Comparison of ENCODE assay signal across 12 mouse cellular contexts in genomic region chr19:54041029-54041367, GRCm38 (mm10). TPM values are rescaled to one million over a fixed set of nuclear protein-coding genes. Genes with fewer than 3 reads are reported as not detected.
DNase-seq lines count a peak whose midpoint lies in the region; ATAC-seq and TF ChIP-seq lines count a peak whose summit lies in the region.
"Had no signal": no experiment of that assay in that cellular context is flagged by ENCODE, and none has a peak within 500 bp of the region (broad histone marks: within the 10 kb centered on the region; RNA-seq: fewer than 3 reads in every experiment).

No protein-coding gene starts in this region.

- no peak for TF ChIP-seq CTCF in stomach, postnatal 0 days (IDR thresholded peaks at IDR 0.05; ENCODE audit: low read depth)

- TF ChIP-seq EP300 in stomach, postnatal 0 days (optimal IDR thresholded peaks at IDR 0.05): no peak

- H3K4me1 ChIP-seq in neural tube, embryonic 15.5 days: peaks cover 13% of the 10 kb centered on the region
- H3K4me1 ChIP-seq in intestine, embryonic 15.5 days (replicated peaks): peaks cover 13% of the 10 kb centered on the region
- H3K4me1 ChIP-seq in stomach, postnatal 0 days (replicated peaks; ENCODE audit: control insufficient read depth, insufficient read depth): peaks cover 4% of the 10 kb centered on the region; the same call in 1 of the 2 replicates
- peaks cover 15% of the 10 kb centered on the region for H3K4me1 ChIP-seq in hindbrain, embryonic 13.5 days (replicated peaks)

- WGBS in neural tube, embryonic 15.5 days: 33% methylated on average over 5 of the region's 5 CpGs
- 29% methylated on average over 5 of the region's 5 CpGs for WGBS in intestine, embryonic 15.5 days
- WGBS in stomach, postnatal 0 days: 20% methylated on average over 5 of the region's 5 CpGs
- 41% methylated on average over 5 of the region's 5 CpGs for WGBS in hindbrain, embryonic 13.5 days

- peaks cover 6% of the 10 kb centered on the region; the same call in 1 of the 2 replicates for H3K36me3 ChIP-seq in neural tube, embryonic 15.5 days
- H3K36me3 ChIP-seq in intestine, embryonic 15.5 days: no peaks in the 10 kb centered on the region
- no peaks in the 10 kb centered on the region for H3K36me3 ChIP-seq in stomach, postnatal 0 days (ENCODE audit: control insufficient read depth, insufficient read depth, low read length)
- peaks cover 4% of the 10 kb centered on the region for H3K36me3 ChIP-seq in hindbrain, embryonic 13.5 days

- peak overlapping the region; percentile 11; the same call in 1 of the 2 replicates for H3K4me2 ChIP-seq in neural tube, embryonic 15.5 days
- peak overlapping the region; percentile 12 for H3K4me2 ChIP-seq in intestine, embryonic 15.5 days (replicated peaks)
- H3K4me2 ChIP-seq in stomach, postnatal 0 days (replicated peaks; ENCODE audit: low read depth): no peak overlapping the region
- no peak overlapping the region for H3K4me2 ChIP-seq in hindbrain, embryonic 13.5 days
- H3K4me2 ChIP-seq: liver, embryonic 11.5 days; neural tube, embryonic 12.5 days had no signal

- no peak overlapping the region for H3K9ac ChIP-seq in neural tube, embryonic 15.5 days (replicated peaks)
- no peak overlapping the region for H3K9ac ChIP-seq in intestine, embryonic 15.5 days
- no peak overlapping the region for H3K9ac ChIP-seq in stomach, postnatal 0 days (ENCODE audit: low read length)
- no peak overlapping the region for H3K9ac ChIP-seq in hindbrain, embryonic 13.5 days
- H3K9ac ChIP-seq: neural tube, embryonic 12.5 days had no signal

- no peak overlapping the region for H3K4me3 ChIP-seq in neural tube, embryonic 15.5 days (replicated peaks)
- H3K4me3 ChIP-seq in intestine, embryonic 15.5 days (replicated peaks): no peak overlapping the region
- H3K4me3 ChIP-seq in stomach, postnatal 0 days (ENCODE audit: low read depth, low read length): no peak overlapping the region
- no peak overlapping the region for H3K4me3 ChIP-seq in hindbrain, embryonic 13.5 days
- H3K4me3 ChIP-seq: neural tube, embryonic 12.5 days had no signal

- peak; percentile 22 for DNase-seq in embryo, embryonic 10 days (ENCODE audit: low spot score)
- DNase-seq in embryo, embryonic 9.5 days (ENCODE audit: extremely low spot score): no peak
- no peak for DNase-seq in neural tube, embryonic 10.5 days (ENCODE audit: extremely low spot score, low spot score)
- peak; percentile 47 for DNase-seq in stomach, postnatal 0 days (ENCODE audit: low spot score)
- DNase-seq in frontal cortex, postnatal 10 days (ENCODE audit: low spot score in 2 of 2): no peak
- DNase-seq: cerebellum, adult 8-10 months; kidney, adult 8-10 months had no signal

- ATAC-seq in neural tube, embryonic 15.5 days (ENCODE audit: low FRiP score): no peak
- ATAC-seq in intestine, embryonic 15.5 days: no peak
- peak; percentile 36; the same call in 1 of the 2 replicates for ATAC-seq in stomach, postnatal 0 days (ENCODE audit: low FRiP score, low TSS enrichment)
- no peak for ATAC-seq in hindbrain, embryonic 13.5 days (ENCODE audit: low FRiP score)

- H3K27ac ChIP-seq in neural tube, embryonic 15.5 days (replicated peaks): no peak overlapping the region
- H3K27ac ChIP-seq in intestine, embryonic 15.5 days: no peak overlapping the region
- peak overlapping the region; percentile 78 for H3K27ac ChIP-seq in stomach, postnatal 0 days (replicated peaks)
- H3K27ac ChIP-seq in hindbrain, embryonic 13.5 days: no peak overlapping the region
- H3K27ac ChIP-seq: neural tube, embryonic 12.5 days had no signal

- no peaks in the 10 kb centered on the region for H3K9me3 ChIP-seq in neural tube, embryonic 15.5 days (replicated peaks)
- no peaks in the 10 kb centered on the region for H3K9me3 ChIP-seq in intestine, embryonic 15.5 days
- H3K9me3 ChIP-seq in stomach, postnatal 0 days (ENCODE audit: control insufficient read depth, low read length): no peaks in the 10 kb centered on the region
- no peaks in the 10 kb centered on the region for H3K9me3 ChIP-seq in hindbrain, embryonic 13.5 days
- H3K9me3 ChIP-seq: neural tube, embryonic 12.5 days had no signal

- no peaks in the 10 kb centered on the region for H3K27me3 ChIP-seq in neural tube, embryonic 15.5 days (replicated peaks)
- peaks cover 6% of the 10 kb centered on the region for H3K27me3 ChIP-seq in intestine, embryonic 15.5 days (replicated peaks)
- peaks cover 3% of the 10 kb centered on the region; the same call in 1 of the 2 replicates for H3K27me3 ChIP-seq in stomach, postnatal 0 days (ENCODE audit: control insufficient read depth, insufficient read depth, low read length)
- H3K27me3 ChIP-seq in hindbrain, embryonic 13.5 days: peaks cover 6% of the 10 kb centered on the region

RNA-seq across cellular contexts. Expression of gene Adra2a, which starts 3.0 kb away (rescaled TPM):
- 3.9 and 4.6 TPM in 2 replicates for polyA plus RNA-seq in neural tube, embryonic 15.5 days (2015; fragmentation: Nextera tagmentation; extraction: Ambion mirVana)
- 1.4 TPM in 2 replicates for polyA plus RNA-seq in intestine, embryonic 15.5 days (2015; fragmentation: Nextera tagmentation; extraction: Ambion mirVana)
- polyA plus RNA-seq in stomach, postnatal 0 days (2015; fragmentation: Nextera tagmentation; extraction: Ambion mirVana): 0.16 and 0.18 TPM in 2 replicates
- polyA plus RNA-seq in hindbrain, embryonic 13.5 days (2015; fragmentation: Nextera tagmentation; extraction: Ambion mirVana): 3.3 and 4.1 TPM in 2 replicates

Comparison
In these comparisons a context has a peak if more than half of its experiments do, and no peak if none do; other contexts are left out.
1. DNase-seq: peak in embryo, embryonic 10 days (single experiment) and stomach, postnatal 0 days (single experiment); none in embryo, embryonic 9.5 days (single experiment), neural tube, embryonic 10.5 days (single experiment) and frontal cortex, postnatal 10 days (0 of 2).
2. H3K4me2 ChIP-seq: peak in neural tube, embryonic 15.5 days (single experiment) and intestine, embryonic 15.5 days (single experiment); none in stomach, postnatal 0 days (single experiment) and hindbrain, embryonic 13.5 days (single experiment).